In genomic region chr9:14784039-14785002, GRCm38 (mm10) we compare ENCODE assay signal across 8 mouse cellular contexts. TPM values are rescaled to one million over a fixed set of nuclear protein-coding genes. Genes with fewer than 3 reads are reported as not detected.
A peak's percentile ranks its signal among the peaks of the same experiment; 100 is the strongest.
DNase-seq lines count a peak whose midpoint lies in the region; ATAC-seq lines count a peak whose summit lies in the region.

Gene Mre11a, plus strand, starts transcription at chr9:14784654.
Gene Ankrd49, minus strand, starts transcription at chr9:14784856.

- peak; percentile 97 for ATAC-seq in megakaryocyte progenitor cell, adult 5-6 weeks (replicated peaks; ENCODE audit: poor library complexity)

- DNase-seq in adipocyte (ENCODE audit: low spot score), result peak; percentile 96
- DNase-seq in embryo, embryonic 10 days (ENCODE audit: low spot score), result peak; percentile 100
- DNase-seq in gastrocnemius, postnatal 10 days, result peak; percentile 83
- peak; percentile 99 for DNase-seq in induced T-regulatory cell, adult 2 months (ENCODE audit: low read depth)
- DNase-seq in left cerebral cortex, adult 9 months (ENCODE audit: low spot score in 2 of 2), result peak; percentile 85 to 96
- DNase-seq in right cerebral cortex, postnatal 14 days, result peak; percentile 85
- peak; percentile 89 to 91 for DNase-seq in urinary bladder, postnatal 36 days (ENCODE audit: low spot score in 2 of 2)

RNA-seq across cellular contexts. Expression of gene Mre11a, which starts in this region (rescaled TPM):
- total RNA-seq in gastrocnemius, postnatal 10 days (2021), result 10 to 100 TPM; 11.4 to 14.3 TPM
- total RNA-seq in megakaryocyte progenitor cell, adult 5-6 weeks (2015), result 21.6 and 27.4 TPM in 2 replicates
- total RNA-seq in megakaryocyte progenitor cell, adult 5-6 weeks (2017), result 68.7 and 95.2 TPM in 2 replicates

RNA-seq across cellular contexts. Expression of gene Ankrd49, which starts in this region (rescaled TPM):
- 10 to 100 TPM in 1 of 2 experiments, 1 to 10 TPM in 1; 8.6 to 10.0 TPM for total RNA-seq in gastrocnemius, postnatal 10 days (2021)
- 71.1 and 80.4 TPM in 2 replicates for total RNA-seq in megakaryocyte progenitor cell, adult 5-6 weeks (2015)
- total RNA-seq in megakaryocyte progenitor cell, adult 5-6 weeks (2017), result 66.5 and 80.6 TPM in 2 replicates

Comparison
In these comparisons a context has a peak if more than half of its experiments do, and no peak if none do; other contexts are left out.
1. Peak in every context shown above with its lines: DNase-seq and ATAC-seq.
2. RNA of gene Ankrd49 (total RNA-seq): 66.5 to 80.6 TPM in megakaryocyte progenitor cell, adult 5-6 weeks; 8.6 to 10.0 TPM in gastrocnemius, postnatal 10 days; every median in the first group is over 4 times any median in the second.